In the genomic region with DNA sequence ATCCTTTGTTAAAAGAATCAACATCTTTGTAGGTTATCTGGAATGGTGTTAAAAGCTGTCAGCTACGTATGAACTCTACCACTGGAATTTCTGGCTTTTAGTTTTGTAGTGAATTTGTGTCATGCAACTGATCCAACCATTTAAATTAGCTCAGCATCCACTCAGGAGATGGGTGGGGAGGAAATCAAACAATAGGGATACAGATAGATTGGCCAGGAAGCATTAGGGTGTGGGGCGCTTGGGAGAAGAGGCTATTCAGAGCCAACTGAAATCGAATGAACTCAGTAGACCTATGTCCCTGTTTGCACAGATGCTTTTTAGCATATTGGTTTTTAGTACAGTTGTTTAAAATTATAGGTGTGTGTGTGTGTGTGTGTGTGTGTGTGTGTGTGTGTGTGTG, we compare ENCODE assay signal across 17 mouse cellular contexts. TPM values are rescaled to one million over a fixed set of nuclear protein-coding genes. Genes with fewer than 3 reads are reported as not detected.
A peak's percentile ranks its signal among the peaks of the same experiment; 100 is the strongest.
DNase-seq lines count a peak whose midpoint lies in the region.
"Had no signal": no experiment of that assay in that cellular context is flagged by ENCODE, and none has a peak within 500 bp of the region (broad histone marks: within the 10 kb centered on the region; RNA-seq: fewer than 3 reads in every experiment).

No protein-coding gene starts in this region.

- peak; percentile 26 to 77 for DNase-seq in heart, adult 18-20 months
- no peak for DNase-seq in heart, postnatal 25 days (ENCODE audit: low spot score)
- peak; percentile 24 for DNase-seq in kidney, adult 11 months
- no peak for DNase-seq in kidney, adult 18-20 months
- DNase-seq in kidney, postnatal 14 days = peak; percentile 33
- no peak for DNase-seq in kidney, postnatal 4 days
- peak; percentile 16 to 48 for DNase-seq in kidney, postnatal 25 days
- DNase-seq in adrenal gland, postnatal 36 days = no peak
- DNase-seq: adrenal gland, postnatal 14 days; cerebellum, adult 18-20 months; cerebellum, postnatal 10 days; layer of hippocampus, postnatal 36 days; left cerebral cortex, postnatal 4 days; liver, postnatal 0 days; midbrain, embryonic 14.5 days; thymus, postnatal 4 days had no signal

- intact Hi-C loops in heart, postnatal 25 days (cut with DNase I) = no loop called here

RNA-seq across cellular contexts. Expression of a gene that starts 56.6 kb away (rescaled TPM):
- 10 to 100 TPM; 15.2 to 17.2 TPM for total RNA-seq in heart, adult 18-20 months (2021)
- 10 to 100 TPM; 16.9 to 17.3 TPM for total RNA-seq in heart, postnatal 25 days (2021)
- total RNA-seq in adrenal gland, postnatal 36 days (2021) = 10 to 100 TPM; 55.2 to 71.3 TPM
- total RNA-seq: MEL had no signal

Comparison
In these comparisons a context has a peak if more than half of its experiments do, and no peak if none do; other contexts are left out.
1. DNase-seq: peak in heart, adult 18-20 months (2 of 2), kidney, adult 11 months (single experiment), kidney, postnatal 14 days (single experiment) and kidney, postnatal 25 days (2 of 2); none in heart, postnatal 25 days (single experiment), kidney, adult 18-20 months (single experiment), kidney, postnatal 4 days (0 of 2) and adrenal gland, postnatal 36 days (0 of 2).